Mouse (Mus musculus): ENCODE results near the gene Ccser1.
A peak's percentile ranks its signal among the peaks of the same experiment; 100 is the strongest.

- TF ChIP-seq POLR2A (IDR thresholded peaks at IDR 0.05; ENCODE audit: borderline replicate concordance, insufficient read depth, low read length) (no peak), CTCF (IDR thresholded peaks at IDR 0.05; ENCODE audit: borderline replicate concordance, insufficient read depth, low read depth, low read length) (peak; percentile 51; the same call in 1 of the 2 replicates)
These were observed 121.5 kb downstream of the Ccser1 start for GRCm38 (mm10) chr6:61301631-61302030.

Data from cerebellum, adult 2 months (tissue).